Mouse (Mus musculus): Measurements from ENCODE around the gene Anks1b. TPM values are rescaled to one million over a fixed set of nuclear protein-coding genes. Genes with fewer than 3 reads are reported as not detected.

Gene Anks1b
- total RNA-seq, 2 experiments from 2014 or later: 426 to 497 TPM

Other genes with a start within 250 kb of the Anks1b start
- 10 to 100 TPM; 34.3 to 34.7 TPM for gene Scyl2, start 187.2 kb upstream of the Anks1b start, total RNA-seq (2021)
- 10 to 100 TPM; 18.7 to 23.8 TPM for gene Actr6, start 141.2 kb upstream of the Anks1b start, total RNA-seq (2021)
- gene Uhrf1bp1l, start 128.5 kb upstream of the Anks1b start, total RNA-seq (2021): 10 to 100 TPM; 90.4 to 92.5 TPM

Data from left cerebral cortex, postnatal 36 days (tissue).